Mouse (Mus musculus) liver, adult 2 months (tissue): ENCODE results near the gene Grm3. TPM values are rescaled to one million over a fixed set of nuclear protein-coding genes. Genes with fewer than 3 reads are reported as not detected.

ENCODE experiments used
- DNase-seq: peaks from one replicate; pipeline ENCODE4 v3.0.0-alpha.2; 2011; ENCODE audit warnings: low read depth, low spot score; ENCODE audit errors: extremely low read depth
- H3K27ac ChIP-seq: fragments of 200-500 bp; replicated peaks from 2 replicates; pipeline ENCODE4 v1.5.1; 2012; ENCODE audit warnings: low read depth, mild to moderate bottlenecking, control low read depth, inconsistent platforms, low read length; ENCODE audit not compliant: insufficient read depth
- H3K27me3 ChIP-seq: fragments of 200-500 bp; 2 replicates; pipeline ENCODE4 v1.6.1; 2012; ENCODE audit warnings: mild to moderate bottlenecking, moderate library complexity, low read length, inconsistent platforms; ENCODE audit not compliant: control insufficient read depth, insufficient read depth
- H3K36me3 ChIP-seq: fragments of 200-500 bp; 2 replicates; pipeline ENCODE4 v1.6.1; 2012; ENCODE audit warnings: low read length, inconsistent platforms; ENCODE audit not compliant: control insufficient read depth, insufficient read depth
- H3K4me1 ChIP-seq: fragments of 200-500 bp; 2 replicates; pipeline ENCODE4 v1.6.1; 2011; ENCODE audit warnings: low read length; ENCODE audit not compliant: control insufficient read depth, insufficient read depth
- H3K4me3 ChIP-seq: fragments of 200-500 bp; 2 replicates; pipeline ENCODE4 v1.5.1; 2011; ENCODE audit warnings: low read depth, mild to moderate bottlenecking, control low read depth, low read length, moderate library complexity; ENCODE audit not compliant: insufficient read depth
- H3K79me2 ChIP-seq: fragments of 200-500 bp; 2 replicates; pipeline ENCODE4 v1.6.1; 2012; ENCODE audit warnings: inconsistent platforms, mild to moderate bottlenecking, low read length, moderate library complexity; ENCODE audit not compliant: control insufficient read depth, insufficient read depth
- H3K9ac ChIP-seq: fragments of 200-500 bp; 2 replicates; pipeline ENCODE4 v1.6.1; 2012; ENCODE audit warnings: low read depth, mild to moderate bottlenecking, control low read depth, inconsistent platforms, low read length
- CTCF ChIP-seq: fragments of 200-500 bp; IDR thresholded peaks from 2 replicates; pipeline ENCODE4 v1.5.1; 2011; ENCODE audit warnings: low read depth, low read length, control low read depth
- POLR2A ChIP-seq: fragments of 200-500 bp; IDR thresholded peaks from 2 replicates; pipeline ENCODE4 v1.6.1; 2011; ENCODE audit warnings: low read length, control low read depth; ENCODE audit not compliant: insufficient read depth; ENCODE audit errors: extremely low read depth
- WGBS: fragments of 180-500 bp; shearing (Covaris S2); methylation state at CpG from one replicate; pipeline ENCODE4 v1.1.7; 2018; 5-methylcytosine and 5-hydroxymethylcytosine counted together
- polyA plus RNA-seq: library from polyadenylated mRNA; depleted of rRNA; stranded (reverse); fragments of >200 nt; gene quantifications from 2 replicates; pipeline ENCODE4 v1.2.3, GENCODE M21; 2012
- total RNA-seq: library from RNA; depleted of rRNA; stranded (reverse); fragments of >200 nt; gene quantifications from 2 replicates; pipeline ENCODE4 v1.2.3, GENCODE M21; 2014

Grm3 gene
- total and polyA plus RNA-seq, 2 experiments = not detected

DNA sequence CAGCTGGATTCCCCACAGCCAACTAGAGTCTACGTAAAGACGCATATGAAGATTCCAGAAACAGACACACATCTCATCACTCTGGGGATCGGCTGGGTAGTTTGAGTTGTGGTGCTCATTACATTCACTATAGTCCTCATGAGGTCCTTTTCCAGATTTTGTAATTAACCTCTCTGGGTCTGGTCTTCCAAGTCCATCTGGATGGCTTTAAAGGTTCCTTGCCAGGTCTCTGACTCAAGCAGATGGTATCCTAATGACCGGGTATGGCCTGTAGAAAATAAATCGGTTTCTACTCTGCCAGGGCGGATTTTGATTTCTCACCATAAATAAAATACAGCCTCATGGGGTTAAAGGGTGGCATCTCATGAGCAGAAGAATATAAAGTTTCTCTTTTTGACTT is 276.0 kb downstream of the Grm3 start:
- no peak for TF ChIP-seq POLR2A
- TF ChIP-seq CTCF = no peak
- Histone ChIP-seq H3K4me1 (no peaks in the 10 kb centered on the region), H3K9ac (no peak overlapping the region), H3K79me2 (no peaks in the 10 kb centered on the region), H3K36me3 (no peaks in the 10 kb centered on the region), H3K27me3 (no peaks in the 10 kb centered on the region), H3K27ac (no peak overlapping the region), H3K4me3 (no peak overlapping the region)
- WGBS = 82% methylated on average over 6 of the region's 6 CpGs
- no peak for DNase-seq

DNA sequence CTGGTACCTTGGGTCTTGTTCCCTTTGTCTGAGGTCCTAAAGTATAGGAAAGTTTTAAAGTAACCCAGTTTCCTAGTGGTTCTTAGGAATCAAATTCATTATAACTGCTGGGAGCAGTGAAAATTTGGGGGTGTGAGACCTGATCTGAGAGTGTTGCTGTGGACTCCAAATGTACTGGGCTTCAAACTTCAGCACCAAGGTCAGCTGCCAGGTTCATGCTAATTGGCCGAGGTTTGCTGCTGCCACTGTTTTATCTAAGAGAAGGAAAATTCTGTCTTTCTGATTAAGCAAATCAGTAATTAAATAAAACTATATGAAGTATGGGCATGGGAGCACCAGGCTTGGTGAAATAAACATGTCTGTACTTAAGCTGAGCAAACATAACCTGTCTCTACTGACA is 278.8 kb downstream of the Grm3 start:
- H3K79me2 ChIP-seq = no peaks in the 10 kb centered on the region
- H3K36me3 ChIP-seq = no peaks in the 10 kb centered on the region
- no peak overlapping the region for H3K4me3 ChIP-seq
- no peak overlapping the region for H3K27ac ChIP-seq
- no peaks in the 10 kb centered on the region for H3K27me3 ChIP-seq
- WGBS = 4% methylated on average over 1 of the region's 1 CpGs
- DNase-seq = no peak
- TF ChIP-seq POLR2A (no peak), CTCF (no peak)
- no peaks in the 10 kb centered on the region for H3K4me1 ChIP-seq
- H3K9ac ChIP-seq = no peak overlapping the region
